Mouse (Mus musculus) central nervous system, embryonic 18 days (tissue): Measurements from ENCODE around the gene Spopl. TPM values are rescaled to one million over a fixed set of nuclear protein-coding genes. Genes with fewer than 3 reads are reported as not detected.

Experiments used
- polyA plus RNA-seq: library from polyadenylated mRNA; depleted of rRNA; stranded (reverse); fragments of >200 nt; gene quantifications from 2 replicates; pipeline ENCODE4 v1.2.3, GENCODE M21; 2012; rRNA removed

The Spopl gene
- polyA plus RNA-seq = 6.6 and 7.7 TPM in 2 replicates

DNA sequence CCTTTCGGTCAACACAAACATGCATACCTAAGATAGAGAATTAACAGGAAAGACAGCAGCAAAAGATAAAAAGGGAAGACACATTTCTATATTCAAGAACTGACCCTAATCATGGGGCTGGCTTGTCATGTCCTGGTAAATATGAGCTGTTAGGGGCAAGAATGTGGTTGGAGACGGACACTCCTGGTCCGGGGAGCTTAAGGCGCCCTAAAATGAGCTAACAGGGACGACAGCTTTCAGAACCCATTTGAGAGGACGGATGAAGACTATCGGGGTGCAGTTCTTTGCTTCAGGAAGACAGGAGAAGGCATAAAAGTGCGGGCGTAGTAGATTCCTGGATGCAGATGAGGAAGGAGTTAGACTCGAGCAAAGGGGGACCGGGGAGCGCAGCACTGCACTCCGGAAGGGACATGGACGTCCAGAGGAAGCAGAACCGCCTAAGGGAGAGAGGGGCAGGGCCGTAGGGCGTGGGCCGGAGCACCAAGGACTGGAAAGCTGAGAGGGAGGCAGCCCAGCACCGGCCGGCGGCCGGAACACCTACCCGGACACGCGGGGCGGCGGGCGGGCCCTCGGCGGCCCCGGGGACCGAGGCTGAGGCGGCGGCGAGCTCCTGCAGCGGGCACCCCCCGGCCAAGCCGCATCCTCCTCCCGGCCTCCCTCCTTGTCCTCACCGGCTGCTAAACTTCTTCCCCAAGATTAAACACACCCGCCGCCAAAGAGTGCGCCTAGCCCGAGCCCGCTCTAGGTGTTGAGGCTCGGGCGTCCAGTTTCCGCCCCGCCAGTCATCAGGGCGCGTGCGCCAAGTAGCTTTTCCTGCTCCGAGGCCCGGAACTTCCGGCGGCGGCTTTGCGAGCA is at the start of gene Spopl:
Spopl (minus strand) TSS at position 805 of the 855 bp plus-strand sequence.

